Mouse (Mus musculus): ENCODE measurements around the gene Atxn3. TPM values are rescaled to one million over a fixed set of nuclear protein-coding genes. Genes with fewer than 3 reads are reported as not detected.

Atxn3 gene
- total RNA-seq, 2 experiments from 2014 or later: 22.5 to 49.8 TPM

GRCm38 (mm10) chr12:101897113-101897512 is 60.9 kb downstream of the Atxn3 start:
- no peak for ATAC-seq (replicated peaks; ENCODE audit: poor library complexity)

- no peak for ATAC-seq (replicated peaks; ENCODE audit: poor library complexity)
These were observed 64.8 kb downstream of the Atxn3 start for GRCm38 (mm10) chr12:101893296-101893695.

DNA sequence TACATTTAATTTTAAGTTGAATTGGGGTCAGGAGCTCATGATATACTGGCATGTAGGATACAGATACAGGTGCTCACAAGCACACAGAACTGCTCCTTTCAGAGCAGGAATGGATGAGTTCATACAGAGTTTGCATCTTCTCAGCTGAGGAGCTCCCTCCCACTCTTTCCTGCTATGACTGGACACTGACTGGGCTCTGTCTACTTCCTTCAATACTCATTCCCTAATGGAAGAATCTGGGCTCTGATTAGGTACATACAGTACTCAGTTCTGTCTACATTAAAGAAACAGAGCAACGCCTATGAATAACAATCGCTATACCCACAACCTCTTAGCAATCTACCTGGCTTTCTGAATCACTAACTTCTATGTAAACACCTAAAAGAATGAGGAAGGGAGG is 65.2 kb downstream of the Atxn3 start:
- ATAC-seq (replicated peaks; ENCODE audit: poor library complexity): no peak

- ATAC-seq (replicated peaks; ENCODE audit: poor library complexity): no peak
These were observed 67.0 kb downstream of the Atxn3 start for GRCm38 (mm10) chr12:101891066-101891465.

- no peak for ATAC-seq (replicated peaks; ENCODE audit: poor library complexity)
These were observed 68.7 kb downstream of the Atxn3 start for GRCm38 (mm10) chr12:101889351-101889750.

DNA sequence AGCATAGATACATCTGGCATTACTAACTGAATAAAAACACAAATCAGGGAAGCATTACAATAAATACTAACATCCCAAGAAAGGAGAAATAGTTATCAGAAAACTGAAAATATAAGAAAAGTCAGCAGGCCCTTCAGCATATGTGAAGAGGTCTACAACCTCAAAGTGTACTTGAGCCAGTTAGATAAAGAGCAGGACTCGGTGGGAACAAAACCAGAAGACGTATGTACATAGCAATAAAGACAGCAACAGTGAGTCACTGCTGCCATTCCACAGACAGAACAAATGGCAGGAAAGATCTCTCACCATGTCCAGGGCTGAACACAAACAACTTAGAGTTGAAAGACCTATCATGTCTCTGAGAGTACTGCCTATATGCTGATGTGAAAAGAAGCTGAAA is 69.7 kb downstream of the Atxn3 start:
- ATAC-seq (replicated peaks; ENCODE audit: poor library complexity): no peak

DNA sequence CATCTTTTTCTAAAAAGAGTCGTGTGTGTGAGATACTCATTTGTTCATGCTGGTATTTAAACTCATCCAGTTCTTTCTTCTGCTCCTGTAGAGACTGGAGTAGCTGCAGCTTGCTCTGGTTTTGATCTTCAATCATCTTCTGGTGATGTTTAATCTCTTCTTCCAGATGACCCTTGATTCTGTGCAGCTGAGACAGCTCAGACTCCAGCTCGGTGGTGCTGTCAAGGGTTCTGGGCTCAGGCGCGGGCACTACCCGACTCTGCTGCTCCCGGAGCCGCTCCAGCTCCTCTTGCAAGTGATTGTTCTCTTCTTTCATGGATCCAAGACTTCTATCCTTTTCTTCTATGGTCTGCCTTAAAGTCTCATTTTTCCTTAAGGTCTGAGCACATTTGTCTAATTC is 73.1 kb downstream of the Atxn3 start:
- no peak for ATAC-seq (replicated peaks; ENCODE audit: poor library complexity)

DNA sequence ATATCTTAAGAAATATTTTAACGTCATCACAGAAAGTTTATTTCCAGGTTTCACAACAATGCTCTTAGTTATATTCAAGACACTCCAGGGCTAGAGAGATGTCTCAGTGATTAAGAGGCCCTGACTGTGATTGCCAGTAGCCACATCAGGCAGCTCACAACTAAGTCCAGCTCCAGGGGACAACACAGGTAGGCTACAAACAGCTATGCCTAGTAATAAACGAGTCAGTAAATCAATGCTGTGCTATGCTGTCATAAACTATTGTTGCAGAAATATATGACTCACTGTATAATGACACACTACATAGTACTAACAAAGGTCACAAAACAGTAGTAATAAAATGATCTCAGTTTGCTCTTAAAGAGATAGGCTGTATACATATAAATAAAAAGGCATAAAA is 81.7 kb downstream of the Atxn3 start:
- ATAC-seq (replicated peaks; ENCODE audit: poor library complexity): no peak

- peak; percentile 71 for ATAC-seq (replicated peaks; ENCODE audit: poor library complexity)
These were observed 82.9 kb downstream of the Atxn3 start for GRCm38 (mm10) chr12:101875107-101875506.

Other genes starting within 250 kb of the Atxn3 start
- gene Tc2n, start 239.7 kb downstream of the Atxn3 start, total RNA-seq (2015): 0.05 TPM in 1 of 2 replicates, not detected in the other
- gene Tc2n, start 239.7 kb downstream of the Atxn3 start, total RNA-seq (2017): not detected in 2 replicates
- not detected in 2 replicates for gene Fbln5, start 139.2 kb downstream of the Atxn3 start, total RNA-seq (2015)
- not detected in 2 replicates for gene Fbln5, start 139.2 kb downstream of the Atxn3 start, total RNA-seq (2017)
- gene Trip11, start 45.0 kb downstream of the Atxn3 start, total RNA-seq (2015): 25.7 and 29.4 TPM in 2 replicates
- 34.6 and 43.2 TPM in 2 replicates for gene Trip11, start 45.0 kb downstream of the Atxn3 start, total RNA-seq (2017)
- gene Cpsf2, start 17.7 kb upstream of the Atxn3 start, total RNA-seq (2015): 35.5 and 37.5 TPM in 2 replicates
- gene Cpsf2, start 17.7 kb upstream of the Atxn3 start, total RNA-seq (2017): 46.5 and 61.3 TPM in 2 replicates
- gene Slc24a4, start 170.5 kb upstream of the Atxn3 start, total RNA-seq (2015): not detected in 2 replicates
- gene Slc24a4, start 170.5 kb upstream of the Atxn3 start, total RNA-seq (2017): not detected in 2 replicates